26 mouse cellular contexts compared by ENCODE assay signal in genomic region chr3:53421656-53422055, GRCm38 (mm10). TPM values are rescaled to one million over a fixed set of nuclear protein-coding genes. Genes with fewer than 3 reads are reported as not detected.
A peak's percentile ranks its signal among the peaks of the same experiment; 100 is the strongest.
DNase-seq lines count a peak whose midpoint lies in the region; ATAC-seq and TF ChIP-seq lines count a peak whose summit lies in the region.
"Had no signal": no experiment of that assay in that cellular context is flagged by ENCODE, and none has a peak within 500 bp of the region (broad histone marks: within the 10 kb centered on the region; RNA-seq: fewer than 3 reads in every experiment).

No protein-coding gene starts in this region.

- no peaks in the 10 kb centered on the region for H3K36me3 ChIP-seq in heart, embryonic 10.5 days
- H3K36me3 ChIP-seq in E14TG2a.4 (ENCODE audit: insufficient read depth, low read length) (no peaks in the 10 kb centered on the region), ES-E14 (ENCODE audit: control insufficient read depth, insufficient read depth, low read length, poor library complexity, severe bottlenecking) (no peaks in the 10 kb centered on the region)
- no peaks in the 10 kb centered on the region for H3K36me3 ChIP-seq in intestine, embryonic 15.5 days
- H3K36me3 ChIP-seq: embryonic facial prominence, embryonic 13.5 days; embryonic facial prominence, embryonic 15.5 days; forebrain, embryonic 10.5 days; forebrain, embryonic 12.5 days had no signal

- no peaks in the 10 kb centered on the region for H3K27me3 ChIP-seq in heart, embryonic 10.5 days (ENCODE audit: insufficient read depth, poor library complexity, severe bottlenecking)
- H3K27me3 ChIP-seq in E14TG2a.4 (ENCODE audit: insufficient read depth, low read length): no peaks in the 10 kb centered on the region
- H3K27me3 ChIP-seq in intestine, embryonic 15.5 days (replicated peaks): no peaks in the 10 kb centered on the region
- H3K27me3 ChIP-seq: CH12.LX; embryonic facial prominence, embryonic 13.5 days; embryonic facial prominence, embryonic 15.5 days; forebrain, embryonic 12.5 days had no signal

- no peak overlapping the region for H3K4me3 ChIP-seq in heart, embryonic 10.5 days
- H3K4me3 ChIP-seq in E14TG2a.4 (replicated peaks; ENCODE audit: low read length): peak overlapping the region; percentile 29; the same call in 1 of the 2 replicates
- H3K4me3 ChIP-seq in ES-E14 (ENCODE audit: insufficient read depth in 1 of 2, low read depth in 1 of 2, low read length in 2 of 2, poor library complexity in 1 of 2, severe bottlenecking in 1 of 2): 0 out of 4 replicates have a peak overlapping the region, but pooled peaks of 1 of the 2 experiments have one; percentile 17
- no peak overlapping the region for H3K4me3 ChIP-seq in intestine, embryonic 15.5 days (replicated peaks)
- H3K4me3 ChIP-seq: embryonic facial prominence, embryonic 13.5 days; embryonic facial prominence, embryonic 15.5 days; erythroblast, embryonic 14.5 days; forebrain, embryonic 10.5 days; forebrain, embryonic 12.5 days had no signal

- H3K27ac ChIP-seq in heart, embryonic 10.5 days: no peak overlapping the region
- no peak overlapping the region for H3K27ac ChIP-seq in ES-E14 (ENCODE audit: insufficient read depth, low read depth, low read length, poor library complexity, severe bottlenecking)
- H3K27ac ChIP-seq in intestine, embryonic 15.5 days: no peak overlapping the region
- H3K27ac ChIP-seq: embryonic facial prominence, embryonic 13.5 days; embryonic facial prominence, embryonic 15.5 days; forebrain, embryonic 10.5 days; forebrain, embryonic 12.5 days had no signal

- H3K9ac ChIP-seq in ES-E14 (ENCODE audit: insufficient read depth, low read depth, low read length, poor library complexity, severe bottlenecking): no peak overlapping the region
- no peak overlapping the region for H3K9ac ChIP-seq in intestine, embryonic 15.5 days
- H3K9ac ChIP-seq: embryonic facial prominence, embryonic 13.5 days; embryonic facial prominence, embryonic 15.5 days; forebrain, embryonic 12.5 days had no signal

- H3K9me3 ChIP-seq in heart, embryonic 10.5 days: no peaks in the 10 kb centered on the region
- H3K9me3 ChIP-seq in E14TG2a.4 (ENCODE audit: low read length) (no peaks in the 10 kb centered on the region; the same call in 1 of the 2 replicates), ES-E14 (ENCODE audit: control insufficient read depth, insufficient read depth, low read depth, low read length) (no peaks in the 10 kb centered on the region)
- no peaks in the 10 kb centered on the region for H3K9me3 ChIP-seq in intestine, embryonic 15.5 days
- H3K9me3 ChIP-seq: embryonic facial prominence, embryonic 13.5 days; embryonic facial prominence, embryonic 15.5 days; forebrain, embryonic 10.5 days; forebrain, embryonic 12.5 days had no signal

- 85% methylated on average over 12 of the region's 12 CpGs for WGBS in heart, embryonic 10.5 days
- 91% methylated on average over 12 of the region's 12 CpGs for WGBS in intestine, embryonic 15.5 days

- no peak overlapping the region for H3K4me2 ChIP-seq in intestine, embryonic 15.5 days (replicated peaks)
- H3K4me2 ChIP-seq: embryonic facial prominence, embryonic 13.5 days; embryonic facial prominence, embryonic 15.5 days; forebrain, embryonic 12.5 days had no signal

- TF ChIP-seq CTCF in E14TG2a.4 (conservative IDR thresholded peaks at IDR 0.05; ENCODE audit: low read length): no peak

- in situ Hi-C loops in ES-E14 (cut with MboI; ENCODE audit: low sequenced_read_pairs in 2 of 2, unreplicated experiment in 2 of 2): no loop called here

- ATAC-seq in intestine, embryonic 15.5 days: no peak
- ATAC-seq: CD4-positive, CD25-positive, alpha-beta regulatory T cell, adult 4 months; forebrain, embryonic 14.5 days; forebrain, embryonic 16.5 days had no signal

- H3K4me1 ChIP-seq in heart, embryonic 10.5 days: peaks cover 10% of the 10 kb centered on the region; the same call in 1 of the 2 replicates
- H3K4me1 ChIP-seq in E14TG2a.4 (replicated peaks; ENCODE audit: low read depth, low read length) (peaks cover 24% of the 10 kb centered on the region), ES-E14 (ENCODE audit: control insufficient read depth in 2 of 2, insufficient read depth in 2 of 2, low read length in 2 of 2, poor library complexity in 1 of 2) (peaks cover 3 to 8% of the 10 kb centered on the region in 2 experiments; a peak in 2 of 4 replicates)
- H3K4me1 ChIP-seq in intestine, embryonic 15.5 days (replicated peaks): no peaks in the 10 kb centered on the region
- H3K4me1 ChIP-seq: embryonic facial prominence, embryonic 13.5 days; embryonic facial prominence, embryonic 15.5 days; forebrain, embryonic 12.5 days had no signal

- DNase-seq in heart, adult 11 months: peak; percentile 53
- DNase-seq in heart, embryonic 10.5 days (ENCODE audit: low spot score): no peak
- DNase-seq in ES-E14 (ENCODE audit: low read depth, low spot score) (peak; percentile 13), ZHBTc4 (ENCODE audit: low read depth, low spot score) (peak; percentile 55)
- DNase-seq in cerebellum, adult 8-10 months: no peak
- DNase-seq: adrenal gland, adult 2 months; adrenal gland, postnatal 10 days; adrenal gland, postnatal 25 days; B cell, adult 2 months; cerebellum, adult 11 months; cerebellum, adult 2 months; cerebellum, adult 9-11 months; cerebellum, postnatal 14 days; cerebellum, postnatal 36 days; embryo, embryonic 11 days had no signal

TF ChIP-seq in ES-E14, 5 proteins besides CTCF, POLR2A, EP300 and RAD21:
- TF ChIP-seq ZC3H11A (IDR thresholded peaks at IDR 0.05; ENCODE audit: borderline replicate concordance, low read depth, low read length) (no peak), ZNF384 (IDR thresholded peaks at IDR 0.05; ENCODE audit: low read depth, low read length) (no peak), CHD2 (IDR thresholded peaks at IDR 0.05; ENCODE audit: low read depth, low read length) (no peak), MAFK (IDR thresholded peaks at IDR 0.05; ENCODE audit: insufficient read depth, low read depth, low read length) (no peak), HCFC1 (IDR thresholded peaks at IDR 0.05; ENCODE audit: borderline replicate concordance, insufficient read depth, low read length) (no peak)

RNA-seq across cellular contexts. Expression of gene Nhlrc3, which starts 41.5 kb away (rescaled TPM):
- 8.4 and 9.4 TPM in 2 replicates for polyA plus RNA-seq in heart, embryonic 10.5 days (2016; fragmentation: Nextera tagmentation; extraction: Ambion mirVana)
- total RNA-seq in ES-E14 (2012; rRNA removed): 12.6 and 16.2 TPM in 2 replicates
- 14.8 and 16.0 TPM in 2 replicates for polyA plus RNA-seq in intestine, embryonic 15.5 days (2015; fragmentation: Nextera tagmentation; extraction: Ambion mirVana)

RNA-seq across cellular contexts. Expression of gene Proser1, which starts 41.8 kb away (rescaled TPM):
- polyA plus RNA-seq in heart, embryonic 10.5 days (2016; fragmentation: Nextera tagmentation; extraction: Ambion mirVana): 14.2 and 17.8 TPM in 2 replicates
- total RNA-seq in ES-E14 (2012; rRNA removed): 10.6 and 11.9 TPM in 2 replicates
- polyA plus RNA-seq in intestine, embryonic 15.5 days (2015; fragmentation: Nextera tagmentation; extraction: Ambion mirVana): 14.2 and 15.0 TPM in 2 replicates

Comparison
In these comparisons a context has a peak if more than half of its experiments do, and no peak if none do; other contexts are left out.
1. DNase-seq: peak in heart, adult 11 months (single experiment), ES-E14 (single experiment) and ZHBTc4 (single experiment); none in heart, embryonic 10.5 days (single experiment) and cerebellum, adult 8-10 months (single experiment).